Mouse (Mus musculus) megakaryocyte, embryonic 14.5 days (primary cell): Measurements from ENCODE around the gene Gm20388.

ENCODE experiments used
- FLI1 ChIP-seq: IDR thresholded peaks from 2 replicates; pipeline ENCODE4 v1.6.1; 2012; ENCODE audit warnings: low read length, inconsistent platforms, mixed read lengths
- GATA1 ChIP-seq: IDR thresholded peaks from 3 replicates; pipeline ENCODE4 v1.6.1; 2012; ENCODE audit warnings: mixed read lengths, low read length, inconsistent platforms, borderline replicate concordance

GRCm38 (mm10) chr8:121497621-121498020 is 1587.0 kb downstream of the Gm20388 start:
- TF ChIP-seq FLI1 (no peak), GATA1 (no peak)
